Mouse (Mus musculus) ES-E14 (cell line): ENCODE results near the gene Col17a1.

Experiments
- MAFK ChIP-seq: IDR thresholded peaks from 2 replicates; pipeline ENCODE4 v1.6.1; 2014; ENCODE audit warnings: mild to moderate bottlenecking, low read depth, low read length, inconsistent platforms; ENCODE audit not compliant: insufficient read depth
- ZNF384 ChIP-seq: IDR thresholded peaks from 2 replicates; pipeline ENCODE4 v1.6.1; 2012; ENCODE audit warnings: low read depth, low read length, inconsistent platforms

- TF ChIP-seq MAFK (no peak), ZNF384 (no peak)
Measured at GRCm38 (mm10) chr19:47705772-47706309, 13.9 kb upstream of the Col17a1 start.
